Mouse (Mus musculus) CD4-positive naive resting alpha-beta T cell, adult 57 days (primary cell): Measurements from ENCODE around the gene Gm7358. TPM values are rescaled to one million over a fixed set of nuclear protein-coding genes. Genes with fewer than 3 reads are reported as not detected.

Experiments used
- total RNA-seq: library from RNA; stranded (reverse); gene quantifications from one replicate; pipeline ENCODE4 v1.2.4, GENCODE M21; 2023

The Gm7358 gene
- total RNA-seq: not detected

DNA sequence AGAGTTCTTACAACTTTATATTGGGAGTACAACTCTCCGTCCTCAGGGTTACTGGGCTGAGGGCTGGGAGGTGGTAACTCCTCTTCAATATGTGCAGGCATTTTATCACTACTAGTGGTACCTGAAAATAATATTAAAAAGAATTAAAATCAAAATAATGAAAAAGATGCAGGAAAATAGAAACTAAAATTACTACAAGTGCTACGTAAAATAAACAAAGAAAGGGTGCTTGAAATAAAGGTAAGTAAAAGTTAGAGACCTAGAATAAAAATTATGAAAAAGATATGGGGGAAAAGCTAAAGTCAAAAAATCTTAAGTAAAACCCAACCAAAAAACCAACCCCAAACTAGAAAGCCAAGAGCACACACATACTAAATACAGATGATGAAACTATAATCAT lies at the start of gene Gm7358:
Gene Gm7358, minus strand, starts transcription at position 101 of the 400 bp plus-strand sequence.

Other genes starting within 250 kb of the Gm7358 start
- not detected for gene Gm7168, start 111.2 kb downstream of the Gm7358 start, total RNA-seq
- not detected for gene Gm7356, start 55.8 kb downstream of the Gm7358 start, total RNA-seq
- not detected for gene Dact2, start 144.8 kb upstream of the Gm7358 start, total RNA-seq
- 0.89 TPM for gene Smoc2, start 220.0 kb upstream of the Gm7358 start, total RNA-seq